Mouse (Mus musculus) hematopoietic stem cell, adult 5-6 weeks (primary cell): ENCODE data around the gene Olfr224. TPM values are rescaled to one million over a fixed set of nuclear protein-coding genes. Genes with fewer than 3 reads are reported as not detected.
"Not testable (repeated sequence)": the region's sequence is repeated elsewhere in the genome, so short reads cannot be mapped to it uniquely, and the experiment has no call there.

ENCODE experiments used
- ATAC-seq, 2 experiments: fragments of 125-278 bp in 1 of 2; replicated peaks in 1 of 2; 2 replicates each; pipeline ENCODE4 v1.8.0; 2016 to 2017; ENCODE audit warnings: inconsistent platforms in 2 of 2, mild to moderate bottlenecking in 2 of 2, moderate number of reproducible peaks in 2 of 2, low read depth in 1 of 2, moderate TSS enrichment in 1 of 2; ENCODE audit not compliant: low FRiP score in 2 of 2, poor library complexity in 2 of 2, severe bottlenecking in 2 of 2, insufficient read depth in 1 of 2, low TSS enrichment in 1 of 2
- total RNA-seq: library from RNA; stranded (forward); fragments of 172-1452, 232-1000 nt; gene quantifications from 2 replicates; pipeline ENCODE4 v1.2.3, GENCODE M21; 2017

Gene Olfr224
- total RNA-seq, 1 experiment from 2014 or later = not detected

- no peak for ATAC-seq
Observed at GRCm38 (mm10) chr11:58555536-58555935, 14.8 kb downstream of the Olfr224 start, which contains the start of gene Olfr328. Gene Olfr328 (minus strand): TSS chr11:58555636.

- ATAC-seq = no peak
Observed at GRCm38 (mm10) chr11:58546322-58546721, 24.0 kb downstream of the Olfr224 start, which contains the start of gene Olfr329-ps. Gene Olfr329-ps (minus strand): TSS chr11:58546422.

GRCm38 (mm10) chr11:58534736-58535135 is 35.6 kb downstream of the Olfr224 start, which contains the start of gene Olfr330:
Gene Olfr330 (minus strand): TSS chr11:58534836.
- ATAC-seq = not testable (repeated sequence)

- not testable (repeated sequence) for ATAC-seq
Observed at GRCm38 (mm10) chr11:58519756-58520155, 50.6 kb downstream of the Olfr224 start.

- not testable (repeated sequence) for ATAC-seq
Observed at GRCm38 (mm10) chr11:58518916-58519315, 51.4 kb downstream of the Olfr224 start.

Other genes starting within 250 kb of the Olfr224 start
- gene Zfp672, start 240.2 kb downstream of the Olfr224 start, total RNA-seq = 34.0 and 54.5 TPM in 2 replicates
- gene Sh3bp5l, start 239.8 kb downstream of the Olfr224 start, total RNA-seq = 35.5 and 36.7 TPM in 2 replicates
- not detected in 2 replicates for gene Lypd8, start 191.5 kb downstream of the Olfr224 start, total RNA-seq
- gene 1810065E05Rik, start 149.4 kb downstream of the Olfr224 start, total RNA-seq = not detected in 2 replicates
- gene Gm12253, start 138.0 kb downstream of the Olfr224 start, total RNA-seq = not detected in 2 replicates
- gene Lypd9, start 117.6 kb downstream of the Olfr224 start, total RNA-seq = not detected in 2 replicates
- not detected in 2 replicates for gene Olfr30, start 108.3 kb downstream of the Olfr224 start, total RNA-seq
- not detected in 2 replicates for gene Olfr332, start 78.0 kb downstream of the Olfr224 start, total RNA-seq
- gene Olfr331, start 68.0 kb downstream of the Olfr224 start, total RNA-seq = not detected in 2 replicates
- gene Olfr330, start 35.7 kb downstream of the Olfr224 start, total RNA-seq = not detected in 2 replicates
- gene Olfr329-ps, start 24.1 kb downstream of the Olfr224 start, total RNA-seq = not detected in 2 replicates
- not detected in 2 replicates for gene Olfr328, start 14.9 kb downstream of the Olfr224 start, total RNA-seq
- not detected in 2 replicates for gene Olfr325, start 7.2 kb upstream of the Olfr224 start, total RNA-seq
- gene Olfr324, start 24.6 kb upstream of the Olfr224 start, total RNA-seq = not detected in 2 replicates
- gene 2210407C18Rik, start 45.5 kb upstream of the Olfr224 start, total RNA-seq = not detected in 2 replicates
- gene Olfr323, start 59.9 kb upstream of the Olfr224 start, total RNA-seq = not detected in 2 replicates
- 2.8 and 3.9 TPM in 2 replicates for gene Trim58, start 69.9 kb upstream of the Olfr224 start, total RNA-seq
- gene Olfr322, start 88.2 kb upstream of the Olfr224 start, total RNA-seq = not detected in 2 replicates
- not detected in 2 replicates for gene Olfr320, start 110.5 kb upstream of the Olfr224 start, total RNA-seq
- not detected in 2 replicates for gene Olfr319, start 128.6 kb upstream of the Olfr224 start, total RNA-seq
- gene Olfr318, start 153.5 kb upstream of the Olfr224 start, total RNA-seq = not detected in 2 replicates
- gene Olfr317, start 168.7 kb upstream of the Olfr224 start, total RNA-seq = not detected in 2 replicates
- not detected in 2 replicates for gene Olfr316, start 182.2 kb upstream of the Olfr224 start, total RNA-seq
- gene Olfr315, start 202.6 kb upstream of the Olfr224 start, total RNA-seq = not detected in 2 replicates
- gene Olfr314, start 212.4 kb upstream of the Olfr224 start, total RNA-seq = not detected in 2 replicates
- gene Fam183b, start 231.4 kb upstream of the Olfr224 start, total RNA-seq = not detected in 2 replicates
- not detected in 2 replicates for gene Olfr313, start 244.4 kb upstream of the Olfr224 start, total RNA-seq